Mouse (Mus musculus) lung, postnatal 0 days (tissue): ENCODE data around the gene Prss43.

ENCODE experiments used
- CTCF ChIP-seq: IDR thresholded peaks from 2 replicates; pipeline ENCODE4 v1.5.1; 2016; ENCODE audit warnings: antibody characterized with exemption, mild to moderate bottlenecking
- EP300 ChIP-seq: IDR thresholded peaks from 2 replicates; pipeline ENCODE4 v1.6.1; 2016; ENCODE audit warnings: antibody characterized with exemption, mild to moderate bottlenecking, control low read depth

DNA sequence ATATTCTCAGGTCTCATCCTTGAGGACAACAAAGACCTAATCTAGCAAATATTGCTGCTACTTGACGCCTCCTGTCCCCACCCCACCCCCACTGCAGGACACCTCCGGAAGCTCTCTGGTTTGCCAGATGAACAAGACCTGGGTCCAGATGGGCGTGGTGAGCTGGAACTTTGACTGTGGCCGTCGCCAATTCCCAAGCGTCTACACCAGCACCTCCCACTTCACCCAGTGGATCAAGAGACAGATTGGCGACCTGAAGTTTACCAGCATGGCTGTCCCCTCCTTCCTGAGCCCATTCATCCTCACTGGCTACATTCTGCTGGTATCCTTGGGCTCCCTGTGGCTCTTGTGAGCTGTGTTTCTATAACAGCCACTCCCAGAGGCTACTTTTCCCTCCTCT, 29.4 kb downstream of the Prss43 start:
- no peak for TF ChIP-seq CTCF
- TF ChIP-seq EP300, result no peak
